Mouse (Mus musculus) lung, embryonic 14.5 days (tissue): ENCODE measurements around the gene Insyn1. TPM values are rescaled to one million over a fixed set of nuclear protein-coding genes. Genes with fewer than 3 reads are reported as not detected.
A peak's percentile ranks its signal among the peaks of the same experiment; 100 is the strongest.

ENCODE experiments used
- ATAC-seq: fragments of 200-750 bp; cut with Nextera tagmentation; 2 replicates; pipeline ENCODE4 v1.8.0; 2017; ENCODE audit warnings: mild to moderate bottlenecking, moderate TSS enrichment, moderate library complexity; ENCODE audit not compliant: insufficient read depth
- DNase-seq: peaks from one replicate; pipeline ENCODE4 v3.0.0-alpha.2; 2015
- H3K27ac ChIP-seq: fragments of 300-500 bp; sonication (generic); 2 replicates; pipeline ENCODE4 v1.5.1; 2014; ENCODE audit warnings: low read depth, mild to moderate bottlenecking, moderate library complexity
- H3K27me3 ChIP-seq: fragments of 300-500 bp; sonication (generic); 2 replicates; pipeline ENCODE4 v1.6.1; 2014; ENCODE audit warnings: low read length, control low read depth; ENCODE audit not compliant: insufficient read depth
- H3K36me3 ChIP-seq: fragments of 300-500 bp; sonication (generic); 2 replicates; pipeline ENCODE4 v1.6.1; 2014; ENCODE audit warnings: control low read depth; ENCODE audit not compliant: insufficient read depth
- H3K4me1 ChIP-seq: fragments of 300-500 bp; sonication (generic); 2 replicates; pipeline ENCODE4 v1.6.1; 2014; ENCODE audit warnings: antibody characterized with exemption, control low read depth; ENCODE audit not compliant: insufficient read depth
- H3K4me2 ChIP-seq: fragments of 300-500 bp; sonication (generic); 2 replicates; pipeline ENCODE4 v1.6.1; 2014; ENCODE audit warnings: mild to moderate bottlenecking
- H3K4me3 ChIP-seq: fragments of 300-500 bp; sonication (generic); 2 replicates; pipeline ENCODE4 v1.5.1; 2014; ENCODE audit warnings: low read depth, low read length
- H3K9ac ChIP-seq: fragments of 300-500 bp; sonication (generic); 2 replicates; pipeline ENCODE4 v1.6.1; 2014
- H3K9me3 ChIP-seq: fragments of 300-500 bp; sonication (generic); 2 replicates; pipeline ENCODE4 v1.6.1; 2016; ENCODE audit warnings: low read depth, low read length, control low read depth
- CTCF ChIP-seq: IDR thresholded peaks from 2 replicates; pipeline ENCODE4 v1.5.1; 2016; ENCODE audit warnings: antibody characterized with exemption, low read depth
- WGBS: fragments of 180-500 bp; shearing (Covaris S2); extraction: QIAGEN DNeasy Blood & Tissue Kit; methylation state at CpG from one replicate; pipeline ENCODE4 v1.1.7; 2014; 5-methylcytosine and 5-hydroxymethylcytosine counted together
- polyA plus RNA-seq: library from polyadenylated mRNA; unstranded; fragments of >200 nt; fragmentation: Nextera tagmentation; extraction: Ambion mirVana; gene quantifications from 2 replicates; pipeline ENCODE4 v1.2.1, GENCODE M21; 2014

The Insyn1 gene
- polyA plus RNA-seq, 1 experiment from 2014 or later, result 3.0 TPM

DNA sequence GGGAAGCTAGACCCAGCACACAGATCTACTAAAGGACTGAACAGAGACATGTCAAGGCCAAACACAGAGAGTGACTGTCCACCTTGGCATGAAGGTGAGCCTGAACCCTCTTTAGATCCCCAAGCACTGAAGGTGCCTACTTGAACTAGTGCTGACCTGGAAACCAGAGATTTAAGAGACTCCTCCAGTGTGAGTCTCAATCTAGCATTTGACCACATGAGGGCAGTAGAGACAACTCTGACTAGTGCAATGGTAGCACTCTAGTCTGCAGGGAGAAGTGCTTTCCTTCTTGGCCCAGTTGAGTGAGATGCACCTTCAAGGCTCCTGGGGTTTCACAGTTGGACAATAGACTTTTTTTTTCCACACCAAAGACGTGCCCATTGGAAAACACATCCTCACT lies 46.4 kb downstream of the Insyn1 start:
- peak; percentile 90 for DNase-seq

DNA sequence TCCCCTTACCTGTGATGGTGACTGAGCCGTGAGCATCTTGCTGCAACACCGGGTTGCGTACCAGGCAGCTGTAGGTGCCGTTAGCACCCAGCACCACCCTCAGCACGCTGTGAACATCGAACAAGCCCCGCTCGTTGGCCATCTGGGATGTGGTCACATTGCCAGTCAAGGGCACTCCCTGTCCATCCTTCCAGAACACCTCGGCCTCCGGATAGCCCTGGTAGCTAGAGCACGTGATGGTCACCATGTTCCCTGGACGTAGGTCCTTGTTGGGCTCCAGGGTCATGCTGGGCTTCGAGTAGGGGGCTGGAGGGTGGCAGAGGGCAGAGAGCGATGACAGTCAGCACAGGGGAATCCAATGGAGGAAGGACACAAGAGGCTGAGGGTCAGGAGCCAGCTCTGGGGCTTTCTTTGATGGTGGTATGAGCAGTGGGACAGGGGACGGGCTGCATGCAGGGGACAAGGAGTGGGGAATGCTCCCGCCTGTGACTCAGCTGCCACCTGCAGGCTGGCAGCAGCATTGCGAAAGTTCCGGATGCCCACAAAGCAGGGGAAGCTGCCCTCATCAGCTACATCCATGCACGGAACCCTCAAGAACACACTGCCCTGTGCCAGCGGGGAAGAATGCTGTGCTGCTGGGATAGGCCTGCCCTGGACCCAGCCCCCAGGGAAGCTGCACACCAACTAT lies 47.2 kb downstream of the Insyn1 start:
- peaks cover 48% of the 10 kb centered on the region for H3K36me3 ChIP-seq
- 76% methylated on average over 20 of the region's 20 CpGs for WGBS
- H3K9me3 ChIP-seq, result no peaks in the 10 kb centered on the region
- H3K9ac ChIP-seq, result no peak overlapping the region
- no peak overlapping the region for H3K4me2 ChIP-seq
- no peak overlapping the region for H3K4me3 ChIP-seq
- peak; percentile 81 for TF ChIP-seq CTCF
- no peaks in the 10 kb centered on the region for H3K4me1 ChIP-seq
- H3K27me3 ChIP-seq, result no peaks in the 10 kb centered on the region
- H3K27ac ChIP-seq, result no peak overlapping the region
- DNase-seq (peak; percentile 74), ATAC-seq (peak; percentile 48; the same call in 1 of the 2 replicates)

More for the DNA sequence above, 46.4 kb downstream of the Insyn1 start:
- Histone ChIP-seq H3K4me3 (no peak overlapping the region), H3K27me3 (no peaks in the 10 kb centered on the region), H3K4me1 (no peaks in the 10 kb centered on the region), H3K36me3 (peaks cover 50% of the 10 kb centered on the region), H3K27ac (no peak overlapping the region), H3K9ac (no peak overlapping the region), H3K4me2 (no peak overlapping the region), H3K9me3 (no peaks in the 10 kb centered on the region)
- WGBS, result 28% methylated on average over 1 of the region's 1 CpGs
- 0 out of 2 replicates have a peak, but pooled peaks have one; percentile 55 for ATAC-seq
- peak; percentile 86 for TF ChIP-seq CTCF

DNA sequence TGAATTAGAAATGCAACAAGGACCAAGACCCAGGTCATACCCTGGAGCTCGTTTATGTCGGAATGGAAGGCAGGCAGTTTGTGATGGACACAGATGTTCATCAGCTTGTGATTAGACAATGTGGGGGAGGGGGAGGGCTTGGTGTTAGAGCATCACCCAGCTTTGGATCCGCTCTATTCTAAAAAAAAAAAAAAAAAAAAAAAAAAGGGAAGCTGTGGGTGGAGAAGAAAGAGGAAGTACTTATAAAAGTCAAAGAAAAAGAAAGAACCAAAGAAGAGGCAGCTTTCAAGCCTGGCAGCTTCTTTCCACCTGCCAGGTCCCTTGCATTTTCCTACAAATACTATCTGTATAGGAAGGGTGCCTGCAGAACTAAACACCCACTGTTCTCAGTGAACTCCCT lies 49.4 kb downstream of the Insyn1 start:
- ATAC-seq (no peak), DNase-seq (no peak)
- 72% methylated on average over 3 of the region's 3 CpGs for WGBS
- no peaks in the 10 kb centered on the region for H3K27me3 ChIP-seq
- no peak overlapping the region for H3K27ac ChIP-seq
- H3K9me3 ChIP-seq, result no peaks in the 10 kb centered on the region
- 0 out of 2 replicates have a peak, but pooled peaks cover 5% of the 10 kb centered on the region for H3K4me1 ChIP-seq
- peaks cover 48% of the 10 kb centered on the region for H3K36me3 ChIP-seq
- H3K4me3 ChIP-seq, result no peak overlapping the region
- H3K4me2 ChIP-seq, result no peak overlapping the region
- no peak overlapping the region for H3K9ac ChIP-seq
- no peak for TF ChIP-seq CTCF

DNA sequence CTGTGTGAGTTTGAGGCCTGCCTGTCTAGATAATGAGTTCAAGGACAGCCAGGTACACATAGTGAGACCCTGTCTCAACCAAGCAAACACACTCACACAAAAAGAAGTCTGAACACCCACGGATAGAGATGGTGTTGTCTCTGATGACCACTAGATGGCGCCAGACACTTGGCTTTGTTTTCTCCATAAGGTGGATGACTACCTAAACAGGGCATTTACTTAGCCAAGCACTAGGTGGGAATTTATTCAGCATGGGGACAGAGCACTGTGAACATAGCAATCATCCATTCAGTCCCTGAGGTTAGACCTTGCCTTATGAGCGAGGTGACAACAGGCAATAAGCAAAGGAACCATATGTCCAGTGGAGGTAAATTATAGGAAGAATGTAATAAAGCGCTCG lies 51.5 kb downstream of the Insyn1 start:
- H3K36me3 ChIP-seq, result peaks cover 36% of the 10 kb centered on the region
- no peaks in the 10 kb centered on the region for H3K27me3 ChIP-seq
- no peak overlapping the region for H3K4me2 ChIP-seq
- DNase-seq (peak; percentile 83), ATAC-seq (no peak)
- H3K9ac ChIP-seq, result no peak overlapping the region
- peak; percentile 96 for TF ChIP-seq CTCF
- no peaks in the 10 kb centered on the region for H3K9me3 ChIP-seq
- H3K4me1 ChIP-seq, result 0 out of 2 replicates have a peak, but pooled peaks cover 5% of the 10 kb centered on the region
- WGBS, result 48% methylated on average over 5 of the region's 5 CpGs
- H3K27ac ChIP-seq, result no peak overlapping the region
- no peak overlapping the region for H3K4me3 ChIP-seq

DNA sequence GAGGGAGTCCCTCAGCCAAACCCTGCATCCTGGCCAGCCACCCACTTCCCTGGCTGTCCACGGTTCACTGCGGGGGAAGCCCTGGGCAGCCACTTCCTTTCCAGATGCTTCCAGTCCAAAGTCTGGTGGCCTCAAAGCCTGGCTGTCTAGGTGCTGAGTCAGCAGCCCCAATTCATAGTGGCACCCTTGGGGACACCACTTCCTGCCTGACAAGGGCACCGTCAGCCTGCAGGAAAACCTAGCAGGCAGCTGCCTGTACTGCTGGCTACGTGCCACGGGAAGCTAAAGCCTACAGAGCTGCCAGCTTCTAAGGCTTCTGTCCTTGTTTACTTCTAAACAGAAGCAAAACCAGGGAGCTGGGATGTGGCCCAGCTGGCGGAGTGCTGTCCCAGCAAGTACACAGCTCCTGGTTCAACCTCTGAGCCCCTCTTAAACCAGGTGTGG lies 53.5 kb downstream of the Insyn1 start:
- 0 out of 2 replicates have a peak overlapping the region, but pooled peaks have one; percentile 9 for H3K9ac ChIP-seq

DNA sequence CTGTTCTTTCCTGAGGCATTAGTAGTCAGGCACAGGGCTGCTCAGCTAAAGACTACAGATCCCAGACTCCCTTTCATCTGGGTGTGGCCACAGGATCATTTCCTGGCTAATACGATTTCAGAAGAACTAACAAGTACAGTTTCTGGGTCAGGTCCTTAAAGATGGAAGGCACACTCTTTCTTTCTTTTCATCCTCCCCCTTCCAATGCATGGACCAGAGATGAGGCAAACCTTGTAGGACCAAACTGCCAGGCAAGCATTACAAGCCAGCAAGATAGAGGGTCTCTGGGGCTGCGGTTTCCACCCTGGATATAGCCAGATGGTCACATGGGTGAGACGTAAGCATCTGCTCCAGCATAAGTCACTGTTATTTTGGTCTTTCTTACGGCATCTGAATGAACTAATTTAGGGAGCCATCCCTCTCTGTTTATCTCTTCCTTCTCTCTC lies 56.5 kb downstream of the Insyn1 start:
- H3K4me1 ChIP-seq, result 0 out of 2 replicates have a peak, but pooled peaks cover 5% of the 10 kb centered on the region
- H3K9ac ChIP-seq, result no peak overlapping the region
- 0 out of 2 replicates have a peak overlapping the region, but pooled peaks have one; percentile 10 for H3K4me2 ChIP-seq
- no peaks in the 10 kb centered on the region for H3K9me3 ChIP-seq
- TF ChIP-seq CTCF, result no peak
- DNase-seq (no peak), ATAC-seq (no peak)
- WGBS, result 53% methylated on average over 4 of the region's 4 CpGs
- H3K36me3 ChIP-seq, result peaks cover 5% of the 10 kb centered on the region; the same call in 1 of the 2 replicates
- H3K4me3 ChIP-seq, result no peak overlapping the region
- no peak overlapping the region for H3K27ac ChIP-seq
- no peaks in the 10 kb centered on the region for H3K27me3 ChIP-seq

More for the DNA sequence above, 53.5 kb downstream of the Insyn1 start:
- no peak overlapping the region for H3K4me3 ChIP-seq
- peaks cover 25% of the 10 kb centered on the region for H3K36me3 ChIP-seq
- H3K9me3 ChIP-seq, result no peaks in the 10 kb centered on the region
- H3K27ac ChIP-seq, result peak overlapping the region; percentile 55
- 26% methylated on average over 6 of the region's 6 CpGs for WGBS
- TF ChIP-seq CTCF, result no peak
- ATAC-seq (peak; percentile 83), DNase-seq (peak; percentile 92)
- 0 out of 2 replicates have a peak, but pooled peaks cover 5% of the 10 kb centered on the region for H3K4me1 ChIP-seq
- H3K27me3 ChIP-seq, result no peaks in the 10 kb centered on the region
- H3K4me2 ChIP-seq, result no peak overlapping the region

DNA sequence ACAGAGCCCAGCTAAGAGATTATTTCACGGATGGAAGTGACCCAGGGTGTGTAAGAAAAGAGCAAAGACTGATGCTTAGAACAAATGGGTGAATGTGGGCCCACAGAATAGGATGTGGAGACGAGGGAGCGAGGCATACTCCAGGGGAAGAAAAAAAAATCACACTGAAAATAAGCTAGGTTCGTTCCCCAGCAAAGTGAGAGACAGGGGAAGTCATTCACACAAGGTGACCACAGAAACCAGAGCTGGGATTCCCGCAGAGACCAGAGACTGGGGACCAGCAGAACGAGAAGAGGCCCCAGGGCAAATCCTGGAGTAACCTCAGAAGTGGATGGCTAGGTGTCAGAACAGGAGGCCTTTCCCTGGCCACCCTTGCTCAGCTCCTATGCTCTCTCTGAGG lies 57.0 kb downstream of the Insyn1 start:
- no peak overlapping the region for H3K9ac ChIP-seq
- H3K36me3 ChIP-seq, result peaks cover 2% of the 10 kb centered on the region; the same call in 1 of the 2 replicates
- no peak for ATAC-seq
- no peaks in the 10 kb centered on the region for H3K9me3 ChIP-seq
- 68% methylated on average over 6 of the region's 6 CpGs for WGBS
- 0 out of 2 replicates have a peak, but pooled peaks cover 5% of the 10 kb centered on the region for H3K4me1 ChIP-seq
- no peak overlapping the region for H3K4me3 ChIP-seq
- TF ChIP-seq CTCF, result no peak
- no peaks in the 10 kb centered on the region for H3K27me3 ChIP-seq
- H3K27ac ChIP-seq, result no peak overlapping the region
- H3K4me2 ChIP-seq, result no peak overlapping the region
- DNase-seq, result no peak
